Mouse (Mus musculus) hindbrain, embryonic 14.5 days (tissue): ENCODE data around the gene Pbx1. TPM values are rescaled to one million over a fixed set of nuclear protein-coding genes. Genes with fewer than 3 reads are reported as not detected.

Experiments used
- ATAC-seq: fragments of 200-750 bp; cut with Nextera tagmentation; 2 replicates; pipeline ENCODE4 v1.8.0; 2017; ENCODE audit warnings: moderate number of reproducible peaks, mild to moderate bottlenecking, moderate TSS enrichment, moderate library complexity; ENCODE audit not compliant: low FRiP score
- DNase-seq: peaks from one replicate; pipeline ENCODE4 v3.0.0-alpha.2; 2015; ENCODE audit warnings: low spot score
- H3K27ac ChIP-seq: fragments of 300-500 bp; sonication (generic); 2 replicates; pipeline ENCODE4 v1.5.1; 2014; ENCODE audit warnings: mild to moderate bottlenecking, moderate library complexity
- H3K27me3 ChIP-seq: fragments of 300-500 bp; sonication (generic); 2 replicates; pipeline ENCODE4 v1.6.1; 2014; ENCODE audit warnings: mild to moderate bottlenecking, low read length, mixed read lengths; ENCODE audit not compliant: control insufficient read depth, insufficient read depth
- H3K36me3 ChIP-seq: fragments of 300-500 bp; sonication (generic); replicated peaks from 2 replicates; pipeline ENCODE4 v1.6.1; 2014; ENCODE audit not compliant: control insufficient read depth, insufficient read depth
- H3K4me1 ChIP-seq: fragments of 300-500 bp; sonication (generic); replicated peaks from 2 replicates; pipeline ENCODE4 v1.6.1; 2014; ENCODE audit warnings: antibody characterized with exemption, low read length, mixed read lengths; ENCODE audit not compliant: control insufficient read depth, insufficient read depth
- H3K4me2 ChIP-seq: fragments of 300-500 bp; sonication (generic); replicated peaks from 2 replicates; pipeline ENCODE4 v1.6.1; 2014; ENCODE audit warnings: mild to moderate bottlenecking, moderate library complexity
- H3K4me3 ChIP-seq: fragments of 300-500 bp; sonication (generic); replicated peaks from 2 replicates; pipeline ENCODE4 v1.5.1; 2014; ENCODE audit warnings: mild to moderate bottlenecking, low read length
- H3K9ac ChIP-seq: fragments of 300-500 bp; sonication (generic); 2 replicates; pipeline ENCODE4 v1.6.1; 2014
- H3K9me3 ChIP-seq: fragments of 300-500 bp; sonication (generic); 2 replicates; pipeline ENCODE4 v1.6.1; 2016; ENCODE audit warnings: low read length; ENCODE audit not compliant: control insufficient read depth
- WGBS: fragments of 180-500 bp; shearing (Covaris S2); extraction: QIAGEN DNeasy Blood & Tissue Kit; methylation state at CpG from one replicate; pipeline ENCODE4 v1.1.7; 2014; 5-methylcytosine and 5-hydroxymethylcytosine counted together
- polyA plus RNA-seq: library from polyadenylated mRNA; unstranded; fragments of >200 nt; fragmentation: Nextera tagmentation; extraction: Ambion mirVana; gene quantifications from 2 replicates; pipeline ENCODE4 v1.2.1, GENCODE M21; 2014

The Pbx1 gene
- polyA plus RNA-seq, 1 experiment from 2014 or later = 46.3 TPM

- Histone ChIP-seq H3K4me1 (0 out of 2 replicates have a peak, but pooled peaks cover 4% of the 10 kb centered on the region), H3K36me3 (no peaks in the 10 kb centered on the region), H3K27me3 (no peaks in the 10 kb centered on the region), H3K9me3 (peaks cover 4% of the 10 kb centered on the region; the same call in 1 of the 2 replicates), H3K9ac (no peak overlapping the region), H3K27ac (no peak overlapping the region), H3K4me3 (no peak overlapping the region), H3K4me2 (no peak overlapping the region)
- 84% methylated on average over 2 of the region's 2 CpGs for WGBS
- ATAC-seq (no peak), DNase-seq (no peak)
These were observed 333.3 kb downstream of the Pbx1 start for GRCm38 (mm10) chr1:168098806-168099205.

- H3K36me3 ChIP-seq = no peaks in the 10 kb centered on the region
- H3K9ac ChIP-seq = no peak overlapping the region
- H3K4me3 ChIP-seq = no peak overlapping the region
- H3K4me2 ChIP-seq = no peak overlapping the region
- no peak overlapping the region for H3K27ac ChIP-seq
- ATAC-seq (no peak), DNase-seq (no peak)
- peaks cover under 1% of the 10 kb centered on the region; the same call in 1 of the 2 replicates for H3K9me3 ChIP-seq
- H3K4me1 ChIP-seq = peaks cover 4% of the 10 kb centered on the region; the same call in 1 of the 2 replicates
- H3K27me3 ChIP-seq = no peaks in the 10 kb centered on the region
- WGBS = 39% methylated on average over 4 of the region's 4 CpGs
These were observed 337.4 kb downstream of the Pbx1 start for GRCm38 (mm10) chr1:168094671-168095070.

GRCm38 (mm10) chr1:168093044-168093443, 339.0 kb downstream of the Pbx1 start:
- 82% methylated on average over 2 of the region's 2 CpGs for WGBS
- peak; percentile 56 for DNase-seq
- Histone ChIP-seq H3K27ac (no peak overlapping the region), H3K4me2 (no peak overlapping the region), H3K36me3 (no peaks in the 10 kb centered on the region), H3K27me3 (no peaks in the 10 kb centered on the region), H3K9ac (no peak overlapping the region), H3K9me3 (no peaks in the 10 kb centered on the region), H3K4me3 (no peak overlapping the region), H3K4me1 (peaks cover 10% of the 10 kb centered on the region)
- ATAC-seq = peak; percentile 43; the same call in 1 of the 2 replicates

- DNase-seq = no peak
- no peaks in the 10 kb centered on the region for H3K27me3 ChIP-seq
- no peak for ATAC-seq
- no peaks in the 10 kb centered on the region for H3K36me3 ChIP-seq
- H3K4me2 ChIP-seq = no peak overlapping the region
- no peak overlapping the region for H3K27ac ChIP-seq
- H3K9ac ChIP-seq = no peak overlapping the region; the same call in 1 of the 2 replicates
- no peak overlapping the region for H3K4me3 ChIP-seq
- H3K9me3 ChIP-seq = no peaks in the 10 kb centered on the region
- H3K4me1 ChIP-seq = peaks cover 10% of the 10 kb centered on the region
- WGBS = 58% methylated on average over 4 of the region's 4 CpGs
These were observed 340.4 kb downstream of the Pbx1 start for GRCm38 (mm10) chr1:168091627-168092026.

- WGBS = 64% methylated on average over 7 of the region's 7 CpGs
- Histone ChIP-seq H3K9me3 (no peaks in the 10 kb centered on the region), H3K4me1 (peaks cover 6% of the 10 kb centered on the region), H3K4me2 (no peak overlapping the region), H3K9ac (no peak overlapping the region), H3K4me3 (no peak overlapping the region), H3K27me3 (no peaks in the 10 kb centered on the region), H3K27ac (no peak overlapping the region), H3K36me3 (no peaks in the 10 kb centered on the region)
- ATAC-seq = no peak
- no peak for DNase-seq
These were observed 343.4 kb downstream of the Pbx1 start for GRCm38 (mm10) chr1:168088680-168089079.

GRCm38 (mm10) chr1:168079394-168079767, 352.7 kb downstream of the Pbx1 start:
- no peak overlapping the region for H3K9ac ChIP-seq
- no peak overlapping the region for H3K27ac ChIP-seq
- no peaks in the 10 kb centered on the region for H3K9me3 ChIP-seq
- DNase-seq = no peak
- H3K4me1 ChIP-seq = no peaks in the 10 kb centered on the region
- no peaks in the 10 kb centered on the region for H3K36me3 ChIP-seq
- H3K4me3 ChIP-seq = no peak overlapping the region
- H3K4me2 ChIP-seq = no peak overlapping the region
- WGBS = 92% methylated on average over 6 of the region's 6 CpGs
- H3K27me3 ChIP-seq = no peaks in the 10 kb centered on the region
- no peak for ATAC-seq

GRCm38 (mm10) chr1:168078746-168079393, 353.2 kb downstream of the Pbx1 start:
- Histone ChIP-seq H3K36me3 (no peaks in the 10 kb centered on the region), H3K27me3 (no peaks in the 10 kb centered on the region), H3K4me1 (no peaks in the 10 kb centered on the region), H3K4me2 (no peak overlapping the region), H3K4me3 (no peak overlapping the region), H3K27ac (no peak overlapping the region), H3K9me3 (no peaks in the 10 kb centered on the region), H3K9ac (no peak overlapping the region)
- WGBS = 75% methylated on average over 10 of the region's 10 CpGs
- DNase-seq (no peak), ATAC-seq (no peak)

- no peak overlapping the region for H3K9ac ChIP-seq
- no peaks in the 10 kb centered on the region for H3K36me3 ChIP-seq
- 55% methylated on average over 5 of the region's 5 CpGs for WGBS
- no peaks in the 10 kb centered on the region for H3K9me3 ChIP-seq
- H3K27ac ChIP-seq = no peak overlapping the region
- H3K4me1 ChIP-seq = peaks cover 4% of the 10 kb centered on the region
- ATAC-seq (no peak), DNase-seq (no peak)
- no peaks in the 10 kb centered on the region for H3K27me3 ChIP-seq
- H3K4me2 ChIP-seq = no peak overlapping the region
- H3K4me3 ChIP-seq = no peak overlapping the region
These were observed 360.1 kb downstream of the Pbx1 start for GRCm38 (mm10) chr1:168071974-168072373.

- DNase-seq (no peak), ATAC-seq (no peak)
- Histone ChIP-seq H3K4me1 (peaks cover 9% of the 10 kb centered on the region), H3K9ac (no peak overlapping the region), H3K4me3 (no peak overlapping the region), H3K9me3 (no peaks in the 10 kb centered on the region), H3K27ac (no peak overlapping the region), H3K36me3 (no peaks in the 10 kb centered on the region), H3K4me2 (no peak overlapping the region), H3K27me3 (no peaks in the 10 kb centered on the region)
- WGBS = 88% methylated on average over 6 of the region's 6 CpGs
These were observed 361.7 kb downstream of the Pbx1 start for GRCm38 (mm10) chr1:168070273-168070910.
